Mouse (Mus musculus) cortical plate, adult 2 months (tissue): Measurements from ENCODE around the gene Nsmce4a.

Experiments used
- CTCF ChIP-seq: fragments of 200-500 bp; IDR thresholded peaks from 2 replicates; pipeline ENCODE4 v1.5.1; 2011; ENCODE audit warnings: mild to moderate bottlenecking, control low read depth, low read length; ENCODE audit not compliant: insufficient read depth; ENCODE audit errors: extremely low read depth
- POLR2A ChIP-seq: fragments of 200-500 bp; IDR thresholded peaks from 2 replicates; pipeline ENCODE4 v1.6.1; 2011; ENCODE audit warnings: mild to moderate bottlenecking, low read length, control low read depth; ENCODE audit not compliant: insufficient read depth; ENCODE audit errors: extremely low read depth

DNA sequence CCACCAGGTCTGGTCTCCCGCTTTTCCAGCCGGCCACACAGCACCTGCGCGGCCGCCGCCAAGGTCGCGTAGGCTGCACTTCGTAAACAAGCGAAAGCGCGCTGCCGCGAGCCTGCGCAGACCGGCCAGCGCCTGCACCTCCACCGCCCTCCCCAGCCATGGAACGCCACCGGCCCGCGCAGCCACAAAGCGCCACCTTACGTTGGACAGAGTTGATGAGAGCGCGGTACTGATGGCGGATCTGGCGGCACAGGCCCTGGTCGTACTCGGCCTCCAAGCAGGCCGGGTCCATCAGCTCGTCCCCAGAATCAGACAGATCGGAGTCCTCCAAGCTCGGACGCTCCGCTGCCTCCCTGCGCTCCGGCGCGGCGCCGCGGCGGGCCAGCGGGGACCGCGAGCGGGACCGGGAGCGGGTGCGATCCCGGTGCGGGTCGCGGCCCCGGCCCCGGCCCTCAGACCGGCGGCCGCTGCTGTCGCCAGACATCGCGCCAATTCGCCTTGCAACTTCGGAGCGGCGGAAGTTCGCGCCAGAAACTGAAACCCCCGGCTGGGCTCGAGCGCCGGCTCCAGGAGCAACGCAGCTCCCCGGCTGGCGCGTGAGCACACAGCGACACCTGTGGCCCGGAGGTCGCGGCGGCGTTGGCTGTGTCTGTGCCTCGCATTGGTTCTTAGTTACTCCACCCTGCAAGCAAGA is 26.0 kb downstream of the Nsmce4a start:
- peak; percentile 59 for TF ChIP-seq CTCF
- peak; percentile 28; the same call in 1 of the 2 replicates for TF ChIP-seq POLR2A
